Mouse (Mus musculus): ENCODE measurements at regions not wholly inside any gene's neighbourhood (a gene's known extent, or its start where the extent isn't known, plus 50 kb on each side); places are given as distances from the start of the nearest gene placed in this dataset.

GRCm38 (mm10) chr9:47354423-47354822, 175.6 kb upstream of the Cadm1 start:
- TF ChIP-seq FLI1 (IDR thresholded peaks at IDR 0.05; ENCODE audit: low read length) (no peak), GATA1 (IDR thresholded peaks at IDR 0.05; ENCODE audit: borderline replicate concordance, low read length) (no peak)
